9 mouse cellular contexts compared by ENCODE assay signal in genomic region chr1:134079477-134080163, GRCm38 (mm10). TPM values are rescaled to one million over a fixed set of nuclear protein-coding genes. Genes with fewer than 3 reads are reported as not detected.
DNase-seq lines count a peak whose midpoint lies in the region; ATAC-seq and TF ChIP-seq lines count a peak whose summit lies in the region.
"Had no signal": no experiment of that assay in that cellular context is flagged by ENCODE, and none has a peak within 500 bp of the region (broad histone marks: within the 10 kb centered on the region; RNA-seq: fewer than 3 reads in every experiment).

No protein-coding gene starts in this region.

- intact Hi-C loops in heart, postnatal 36 days (cut with DNase I), result loop anchor here (1.0 kb wide), 2 partner anchors 13 to 20 kb away; no protein-coding TSS in a partner anchor

- peaks cover 67% of the 10 kb centered on the region for H3K4me1 ChIP-seq in G1E (ENCODE audit: insufficient read depth, low read depth, low read length)
- H3K4me1 ChIP-seq in embryonic fibroblast, embryonic 13.5 days (ENCODE audit: control insufficient read depth, insufficient read depth, low read length), result peaks cover 6% of the 10 kb centered on the region; the same call in 1 of the 2 replicates
- peaks cover 9% of the 10 kb centered on the region; the same call in 1 of the 2 replicates for H3K4me1 ChIP-seq in limb, embryonic 11.5 days (ENCODE audit: control insufficient read depth, insufficient read depth, low read length)
- H3K4me1 ChIP-seq in midbrain, embryonic 16.5 days (ENCODE audit: control insufficient read depth, insufficient read depth, low read length), result peaks cover 24% of the 10 kb centered on the region

- ATAC-seq in G1E (ENCODE audit: extremely low read depth, insufficient number of reproducible peaks, low FRiP score, poor library complexity, severe bottlenecking), result no peak
- ATAC-seq in limb, embryonic 11.5 days (ENCODE audit: insufficient number of reproducible peaks, low FRiP score, low TSS enrichment, low read depth), result no peak
- peak; percentile 6; the same call in 1 of the 2 replicates for ATAC-seq in midbrain, embryonic 16.5 days

- peak; percentile 71 for DNase-seq in CD4-positive helper T cell, adult 2 months (ENCODE audit: low read depth, low spot score)
- DNase-seq in G1E (ENCODE audit: low spot score), result no peak
- peak; percentile 70 to 73 for DNase-seq in heart, postnatal 36 days
- no peak for DNase-seq in limb, embryonic 11.5 days (ENCODE audit: low spot score)
- DNase-seq in left cerebral cortex, adult 8-10 months (ENCODE audit: low spot score in 2 of 2), result no peak
- no peak for DNase-seq in urinary bladder, postnatal 14 days (ENCODE audit: low spot score)

- peak overlapping the region; percentile 43 for H3K9ac ChIP-seq in limb, embryonic 11.5 days (ENCODE audit: low read length)
- peak overlapping the region; percentile 78 for H3K9ac ChIP-seq in midbrain, embryonic 16.5 days (ENCODE audit: low read depth, low read length)

- H3K27me3 ChIP-seq in G1E (ENCODE audit: insufficient read depth, low read length), result peaks cover 90% of the 10 kb centered on the region
- no peaks in the 10 kb centered on the region for H3K27me3 ChIP-seq in limb, embryonic 11.5 days (ENCODE audit: control insufficient read depth, insufficient read depth, low read length)
- no peaks in the 10 kb centered on the region for H3K27me3 ChIP-seq in midbrain, embryonic 16.5 days (ENCODE audit: control insufficient read depth, insufficient read depth, low read depth, low read length)

- WGBS in limb, embryonic 11.5 days, result 9% methylated on average over 9 of the region's 9 CpGs
- WGBS in midbrain, embryonic 16.5 days, result 5% methylated on average over 9 of the region's 9 CpGs

- no peak for TF ChIP-seq CTCF in G1E (IDR thresholded peaks at IDR 0.05; ENCODE audit: low read depth, low read length)
- no peak for TF ChIP-seq CTCF in embryonic fibroblast, embryonic 13.5 days (IDR thresholded peaks at IDR 0.05; ENCODE audit: borderline replicate concordance, insufficient read depth, low read length)

- H3K9me3 ChIP-seq in G1E (replicated peaks), result no peaks in the 10 kb centered on the region
- no peaks in the 10 kb centered on the region for H3K9me3 ChIP-seq in limb, embryonic 11.5 days (ENCODE audit: control insufficient read depth, low read length)
- H3K9me3 ChIP-seq in midbrain, embryonic 16.5 days (replicated peaks; ENCODE audit: control insufficient read depth, low read length, poor library complexity, severe bottlenecking), result no peaks in the 10 kb centered on the region

- H3K4me2 ChIP-seq in limb, embryonic 11.5 days (ENCODE audit: low read depth, severe bottlenecking), result peak overlapping the region; percentile 76
- peak overlapping the region; percentile 76 for H3K4me2 ChIP-seq in midbrain, embryonic 16.5 days (ENCODE audit: low read length)

- peak overlapping the region; percentile 73 for H3K4me3 ChIP-seq in G1E (ENCODE audit: low read depth, low read length)
- H3K4me3 ChIP-seq in embryonic fibroblast, embryonic 13.5 days (ENCODE audit: insufficient read depth, low read length), result no peak overlapping the region
- peak overlapping the region; percentile 65 for H3K4me3 ChIP-seq in limb, embryonic 11.5 days (ENCODE audit: low read depth, low read length)
- H3K4me3 ChIP-seq in midbrain, embryonic 16.5 days (ENCODE audit: low read depth, low read length), result peak overlapping the region; percentile 54

- no peak; the same call in 1 of the 2 replicates for TF ChIP-seq POLR2A in embryonic fibroblast, embryonic 13.5 days (IDR thresholded peaks at IDR 0.05; ENCODE audit: low read depth, low read length)

- peak overlapping the region; percentile 88 for H3K27ac ChIP-seq in embryonic fibroblast, embryonic 13.5 days (ENCODE audit: insufficient read depth, low read length)
- H3K27ac ChIP-seq in limb, embryonic 11.5 days (replicated peaks; ENCODE audit: low read depth, low read length), result 0 out of 2 replicates have a peak overlapping the region, but pooled peaks have one; percentile 5
- peak overlapping the region; percentile 79 for H3K27ac ChIP-seq in midbrain, embryonic 16.5 days (ENCODE audit: low read length)

- peaks cover 4% of the 10 kb centered on the region for H3K36me3 ChIP-seq in G1E (replicated peaks)
- no peaks in the 10 kb centered on the region for H3K36me3 ChIP-seq in limb, embryonic 11.5 days (ENCODE audit: control insufficient read depth, insufficient read depth, low read length)
- no peaks in the 10 kb centered on the region for H3K36me3 ChIP-seq in midbrain, embryonic 16.5 days (ENCODE audit: control insufficient read depth, insufficient read depth, low read length)

RNA-seq across cellular contexts. Expression of gene Btg2, which starts 0.7 kb away (rescaled TPM):
- total RNA-seq in G1E (2014; fragmentation: Nextera tagmentation) (14.3 and 25.7 TPM in 2 replicates), G1E (2017) (12.3 and 13.5 TPM in 2 replicates)
- polyA plus RNA-seq in G1E (2012), result 2.3 and 4.6 TPM in 2 replicates
- polyA plus RNA-seq in embryonic fibroblast, embryonic 13.5 days (2011; ENCODE audit: insufficient read length, low read depth, missing spikeins), result 96.4 and 125 TPM in 2 replicates
- 10 to 100 TPM; 26.6 to 61.0 TPM for total RNA-seq in heart, postnatal 36 days (2021)
- 21.3 and 22.1 TPM in 2 replicates for polyA plus RNA-seq in limb, embryonic 11.5 days (2014; fragmentation: Nextera tagmentation; extraction: Ambion mirVana)
- polyA plus RNA-seq in midbrain, embryonic 16.5 days (2015; fragmentation: Nextera tagmentation; extraction: Ambion mirVana), result 27.2 and 34.9 TPM in 2 replicates
- 10 to 100 TPM; 11.3 to 21.4 (median 12.1) TPM for total RNA-seq in left cerebral cortex, adult 8-10 months (2022)

RNA-seq across cellular contexts. Expression of gene Chit1, which starts 31.4 kb away (rescaled TPM):
- not detected in 2 replicates for total RNA-seq in G1E (2014; fragmentation: Nextera tagmentation)
- not detected in 2 replicates for total RNA-seq in G1E (2017)
- polyA plus RNA-seq in G1E (2012), result not detected in 2 replicates
- not detected in 2 replicates for polyA plus RNA-seq in embryonic fibroblast, embryonic 13.5 days (2011; ENCODE audit: insufficient read length, low read depth, missing spikeins)
- total RNA-seq in heart, postnatal 36 days (2021), result not detected
- polyA plus RNA-seq in limb, embryonic 11.5 days (2014; fragmentation: Nextera tagmentation; extraction: Ambion mirVana), result not detected in 2 replicates
- 0.21 TPM in 1 of 2 replicates, not detected in the other for polyA plus RNA-seq in midbrain, embryonic 16.5 days (2015; fragmentation: Nextera tagmentation; extraction: Ambion mirVana)
- total RNA-seq in left cerebral cortex, adult 8-10 months (2022), result under 1 TPM in 1 of 4 experiments, not detected in 3; 0.19 TPM
- total RNA-seq: hematopoietic stem cell, adult 5-6 weeks had no signal

RNA-seq across cellular contexts. Expression of gene Fmod, which starts 42.6 kb away (rescaled TPM):
- total RNA-seq in G1E (2014; fragmentation: Nextera tagmentation) (not detected in 2 replicates), G1E (2017) (0.16 TPM in 1 of 2 replicates, not detected in the other)
- not detected in 2 replicates for polyA plus RNA-seq in G1E (2012)
- 35.4 and 74.2 TPM in 2 replicates for polyA plus RNA-seq in embryonic fibroblast, embryonic 13.5 days (2011; ENCODE audit: insufficient read length, low read depth, missing spikeins)
- 10 to 100 TPM in 1 of 2 experiments, 1 to 10 TPM in 1; 8.6 to 13.2 TPM for total RNA-seq in heart, postnatal 36 days (2021)
- 2.9 and 4.5 TPM in 2 replicates for polyA plus RNA-seq in limb, embryonic 11.5 days (2014; fragmentation: Nextera tagmentation; extraction: Ambion mirVana)
- polyA plus RNA-seq in midbrain, embryonic 16.5 days (2015; fragmentation: Nextera tagmentation; extraction: Ambion mirVana), result 9.8 and 15.2 TPM in 2 replicates
- total RNA-seq in left cerebral cortex, adult 8-10 months (2022), result 10 to 100 TPM; 15.9 to 22.2 (median 20.9) TPM
- total RNA-seq: hematopoietic stem cell, adult 5-6 weeks had no signal

Comparison
In these comparisons a context has a peak if more than half of its experiments do, and no peak if none do; other contexts are left out.
1. DNase-seq: peak in CD4-positive helper T cell, adult 2 months (single experiment) and heart, postnatal 36 days (2 of 2); none in G1E (single experiment), limb, embryonic 11.5 days (single experiment), left cerebral cortex, adult 8-10 months (0 of 2) and urinary bladder, postnatal 14 days (single experiment).
2. H3K27ac ChIP-seq: peak in every context shown above with its lines; median percentile 88 in embryonic fibroblast, embryonic 13.5 days; 79 in midbrain, embryonic 16.5 days; 5 in limb, embryonic 11.5 days.